In genomic region chr6:36405139-36405538, GRCm38 (mm10) we compare ENCODE assay signal across 15 mouse cellular contexts. TPM values are rescaled to one million over a fixed set of nuclear protein-coding genes. Genes with fewer than 3 reads are reported as not detected.
A peak's percentile ranks its signal among the peaks of the same experiment; 100 is the strongest.
DNase-seq lines count a peak whose midpoint lies in the region; ATAC-seq and TF ChIP-seq lines count a peak whose summit lies in the region.
"Had no signal": no experiment of that assay in that cellular context is flagged by ENCODE, and none has a peak within 500 bp of the region (broad histone marks: within the 10 kb centered on the region; RNA-seq: fewer than 3 reads in every experiment).

No protein-coding gene starts in this region.

- WGBS in lung, adult 2 months, result 14% methylated on average over 5 of the region's 5 CpGs
- WGBS in lung, embryonic 15.5 days, result 8% methylated on average over 5 of the region's 5 CpGs

- H3K27ac ChIP-seq in lung, embryonic 15.5 days, result peak overlapping the region; percentile 45
- H3K27ac ChIP-seq: embryonic facial prominence, embryonic 13.5 days; forebrain, embryonic 12.5 days; hindbrain, embryonic 14.5 days; left cerebral cortex, adult 2 months had no signal

- no peak for TF ChIP-seq CTCF in lung, adult 2 months (IDR thresholded peaks at IDR 0.05; ENCODE audit: insufficient read depth, low read length)

- ATAC-seq in lung, embryonic 15.5 days (ENCODE audit: borderline replicate concordance, extremely low read depth, low FRiP score, low TSS enrichment), result peak; percentile 14; the same call in 1 of the 2 replicates
- no peak for ATAC-seq in monocyte, adult 5-6 weeks (replicated peaks; ENCODE audit: insufficient number of reproducible peaks, low FRiP score, low TSS enrichment, poor library complexity, severe bottlenecking)

- H3K4me1 ChIP-seq in lung, adult 2 months (ENCODE audit: control insufficient read depth, insufficient read depth, low read length), result peaks cover 3% of the 10 kb centered on the region
- peaks cover 2% of the 10 kb centered on the region; the same call in 1 of the 2 replicates for H3K4me1 ChIP-seq in lung, embryonic 15.5 days
- H3K4me1 ChIP-seq: embryonic facial prominence, embryonic 13.5 days; forebrain, embryonic 12.5 days; megakaryocyte, embryonic 14.5 days had no signal

- H3K27me3 ChIP-seq in lung, embryonic 15.5 days, result no peaks in the 10 kb centered on the region
- H3K27me3 ChIP-seq: embryonic facial prominence, embryonic 13.5 days; forebrain, embryonic 12.5 days; megakaryocyte, embryonic 14.5 days had no signal

- no peak for TF ChIP-seq POLR2A in lung, adult 2 months (IDR thresholded peaks at IDR 0.05; ENCODE audit: borderline replicate concordance, extremely low read depth, low read depth, low read length)

- H3K4me2 ChIP-seq in lung, embryonic 15.5 days, result no peak overlapping the region
- H3K4me2 ChIP-seq: embryonic facial prominence, embryonic 13.5 days; forebrain, embryonic 12.5 days; hindbrain, embryonic 14.5 days had no signal

- no peak overlapping the region for H3K9ac ChIP-seq in lung, embryonic 15.5 days
- H3K9ac ChIP-seq: embryonic facial prominence, embryonic 13.5 days; forebrain, embryonic 12.5 days; hindbrain, embryonic 14.5 days had no signal

- H3K4me3 ChIP-seq in lung, adult 2 months (replicated peaks; ENCODE audit: extremely low read depth, low read depth, low read length), result no peak overlapping the region
- H3K4me3 ChIP-seq in lung, embryonic 15.5 days, result no peak overlapping the region
- H3K4me3 ChIP-seq: embryonic facial prominence, embryonic 13.5 days; forebrain, embryonic 12.5 days; left cerebral cortex, adult 2 months; megakaryocyte, embryonic 14.5 days had no signal

- no peaks in the 10 kb centered on the region for H3K9me3 ChIP-seq in lung, embryonic 15.5 days
- H3K9me3 ChIP-seq: embryonic facial prominence, embryonic 13.5 days; forebrain, embryonic 12.5 days; megakaryocyte, embryonic 14.5 days had no signal

- H3K36me3 ChIP-seq in lung, embryonic 15.5 days, result no peaks in the 10 kb centered on the region
- H3K36me3 ChIP-seq: embryonic facial prominence, embryonic 13.5 days; forebrain, embryonic 12.5 days had no signal

- peak; percentile 24 for DNase-seq in adrenal gland, postnatal 14 days
- DNase-seq in adrenal gland, adult (ENCODE audit: inconsistent age in 2 of 2, low spot score in 1 of 2), result no peak
- DNase-seq in lung, adult 18-20 months, result peak; percentile 45 to 67
- DNase-seq in lung, adult 2 months, result no peak
- DNase-seq in thymus, postnatal 0 days (ENCODE audit: low spot score), result no peak
- no peak for DNase-seq in thymus, postnatal 4 days
- DNase-seq: cerebellum, adult 11 months; right cerebral cortex, postnatal 4 days had no signal

RNA-seq across cellular contexts. Expression of gene Chrm2, which starts 17.3 kb away (rescaled TPM):
- total RNA-seq in adrenal gland, postnatal 14 days (2021), result 0.15 and 0.94 TPM in 2 replicates
- polyA plus RNA-seq in lung, adult 2 months (2012; rRNA removed), result 2.6 and 4.4 TPM in 2 replicates
- polyA plus RNA-seq in lung, embryonic 15.5 days (2015; fragmentation: Nextera tagmentation; extraction: Ambion mirVana), result 3.6 and 4.2 TPM in 2 replicates
- polyA plus RNA-seq in thymus, postnatal 0 days (2015; fragmentation: Nextera tagmentation; extraction: Ambion mirVana), result 0.17 and 0.22 TPM in 2 replicates
- not detected in 3 replicates for total RNA-seq in monocyte, adult 5-6 weeks (2017)

Comparison
In these comparisons a context has a peak if more than half of its experiments do, and no peak if none do; other contexts are left out.
1. DNase-seq: peak in adrenal gland, postnatal 14 days (single experiment) and lung, adult 18-20 months (2 of 2); none in adrenal gland, adult (0 of 2), lung, adult 2 months (single experiment), thymus, postnatal 0 days (single experiment) and thymus, postnatal 4 days (single experiment).